Mouse (Mus musculus): ENCODE data around the gene Barx2.

GRCm38 (mm10) chr9:31950506-31950905 is 37.2 kb upstream of the Barx2 start:
- TF ChIP-seq MAFK (IDR thresholded peaks at IDR 0.05; ENCODE audit: insufficient read depth, low read depth, low read length) (no peak), ZC3H11A (IDR thresholded peaks at IDR 0.05; ENCODE audit: borderline replicate concordance, low read depth, low read length) (no peak), ZNF384 (IDR thresholded peaks at IDR 0.05; ENCODE audit: low read depth, low read length) (no peak), CHD2 (IDR thresholded peaks at IDR 0.05; ENCODE audit: low read depth, low read length) (no peak)
